Mouse (Mus musculus): ENCODE data around the gene Speg.
A peak's percentile ranks its signal among the peaks of the same experiment; 100 is the strongest.

The Speg gene

DNA sequence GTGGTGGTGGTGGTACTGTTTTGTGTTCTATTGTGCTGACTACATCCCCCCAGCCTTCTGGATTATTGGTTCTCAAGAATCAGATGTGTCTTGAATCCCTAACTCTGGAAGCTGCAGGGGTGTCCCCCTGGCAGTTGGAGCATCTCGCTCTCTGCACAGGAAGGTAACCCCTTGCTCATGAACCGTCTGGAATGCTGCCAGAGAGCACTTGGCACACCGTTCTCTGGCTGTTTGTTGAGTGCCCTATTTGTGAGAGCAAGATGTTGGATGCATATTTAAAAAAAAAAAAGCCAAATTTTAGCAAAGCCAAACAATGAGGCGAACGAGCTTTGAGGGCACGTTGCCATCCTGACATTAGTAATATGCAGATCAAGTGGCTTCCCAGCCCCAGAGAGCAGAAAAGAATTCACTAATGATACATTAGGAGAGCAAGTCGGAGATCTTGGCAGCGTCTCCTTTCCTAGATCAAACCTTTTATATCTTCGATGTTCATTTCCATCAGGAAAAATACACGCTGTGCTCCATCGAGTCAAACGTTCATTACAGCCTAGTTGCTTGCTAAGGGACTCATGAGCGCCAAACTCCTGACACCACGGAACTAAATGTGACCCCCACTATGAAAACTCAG lies 9.5 kb upstream of the Speg start:
- no peak for DNase-seq (ENCODE audit: low spot score)

DNA sequence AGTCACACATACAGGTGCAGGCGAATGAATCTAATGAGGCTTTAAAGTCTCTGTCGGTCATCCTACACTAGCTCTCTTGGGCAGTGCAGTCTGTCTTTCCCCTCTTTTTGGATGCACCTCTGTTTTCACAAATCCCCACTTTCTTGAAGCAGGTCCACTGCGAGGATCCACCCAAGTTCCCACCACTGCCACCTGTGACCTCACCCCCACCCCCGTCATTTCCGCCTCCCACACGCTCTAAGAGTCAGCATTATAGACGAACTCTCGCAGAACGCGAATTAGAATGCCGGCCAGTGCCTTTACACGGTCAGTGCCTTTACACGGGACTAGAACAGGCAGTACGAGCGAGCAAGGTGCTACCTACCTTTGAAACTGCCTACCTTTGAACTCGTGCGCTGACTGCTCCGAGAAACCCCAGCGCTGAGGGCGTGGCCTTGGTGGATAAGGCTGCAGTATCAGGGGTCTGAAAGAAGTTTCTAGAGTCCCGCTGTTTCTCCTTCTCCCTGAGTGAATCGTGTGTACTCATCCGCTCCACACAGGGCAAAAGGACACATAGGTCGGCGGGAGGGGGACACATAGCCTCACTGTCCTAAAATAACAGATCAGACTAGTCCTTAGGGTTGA lies 5.6 kb upstream of the Speg start:
- DNase-seq (ENCODE audit: low spot score) = peak; percentile 80

DNA sequence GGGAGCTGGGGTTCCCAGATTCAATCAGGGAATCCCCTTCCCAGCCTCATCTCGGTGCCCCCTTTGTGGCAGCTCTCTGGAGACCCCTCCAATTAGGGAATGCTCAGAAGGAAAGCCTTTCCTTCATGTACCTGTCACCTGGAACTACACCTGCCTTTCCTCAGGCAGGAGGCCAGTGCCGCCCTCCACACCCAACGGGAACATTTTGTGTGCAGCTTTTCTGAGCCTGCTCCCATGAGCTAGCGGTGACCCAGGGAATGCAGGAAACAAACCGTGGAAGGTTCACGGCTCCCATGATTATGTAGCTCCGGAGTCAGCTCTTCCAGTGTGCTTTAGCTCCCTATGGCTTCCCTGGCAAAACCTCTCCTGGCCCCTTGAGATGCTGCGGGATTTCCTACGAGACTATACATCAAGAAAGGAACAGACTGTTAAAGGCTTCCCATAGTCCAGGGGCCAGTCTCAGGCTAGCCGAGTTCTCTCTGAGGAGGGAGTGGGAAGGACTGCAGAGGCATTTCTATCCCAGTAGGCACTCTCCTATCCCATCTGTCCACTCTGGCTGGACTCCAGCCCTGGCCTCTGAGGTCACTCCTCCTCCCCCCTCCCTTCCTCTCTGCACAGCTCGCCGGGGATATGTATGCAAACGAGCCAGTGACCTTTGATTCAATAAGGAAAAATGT lies 5.0 kb upstream of the Speg start:
- DNase-seq (ENCODE audit: low spot score) = peak; percentile 87

DNA sequence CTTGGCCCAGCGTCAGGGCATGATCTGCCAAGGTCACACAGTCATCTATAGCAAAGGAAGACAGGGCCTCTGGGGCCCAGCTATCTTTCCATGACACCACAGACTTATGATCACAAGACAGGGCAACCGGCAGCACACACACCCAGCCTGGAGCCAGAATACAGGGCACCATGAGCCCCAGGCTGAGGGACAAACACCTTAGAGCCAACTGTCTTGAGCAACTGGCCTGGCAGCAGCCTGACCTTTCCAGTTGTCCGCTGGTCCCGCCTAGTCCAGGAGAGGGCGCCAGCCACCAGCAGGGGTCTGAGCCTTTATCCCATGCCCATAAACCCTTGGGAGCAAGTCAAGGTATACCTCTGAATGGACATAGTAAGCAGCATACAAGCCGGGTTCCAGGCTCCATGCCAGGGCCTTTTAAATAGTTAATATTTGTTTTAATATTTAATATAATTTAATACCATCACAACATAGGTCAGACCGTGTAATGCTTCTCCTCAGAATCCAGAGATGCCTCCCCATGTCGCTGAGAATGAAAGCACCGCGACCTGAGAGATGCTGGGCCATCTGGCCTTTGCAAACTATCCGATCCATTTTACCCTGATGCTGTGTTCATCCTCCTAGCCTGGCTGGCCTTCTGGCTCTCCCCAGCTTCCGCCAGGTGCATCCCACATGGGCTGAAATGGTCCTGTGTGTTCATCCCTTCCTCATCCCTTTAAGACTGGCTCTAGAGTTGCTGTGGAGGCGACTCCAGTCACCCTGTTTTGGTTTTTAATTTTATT lies 3.6 kb upstream of the Speg start:
- peak; percentile 28 for DNase-seq (ENCODE audit: low spot score)

- DNase-seq (ENCODE audit: low spot score) = no peak
These were observed 2.6 kb upstream of the Speg start for GRCm38 (mm10) chr1:75372450-75372849.

- DNase-seq (ENCODE audit: low spot score) = no peak
These were observed 1.8 kb upstream of the Speg start for GRCm38 (mm10) chr1:75373276-75373675.

DNA sequence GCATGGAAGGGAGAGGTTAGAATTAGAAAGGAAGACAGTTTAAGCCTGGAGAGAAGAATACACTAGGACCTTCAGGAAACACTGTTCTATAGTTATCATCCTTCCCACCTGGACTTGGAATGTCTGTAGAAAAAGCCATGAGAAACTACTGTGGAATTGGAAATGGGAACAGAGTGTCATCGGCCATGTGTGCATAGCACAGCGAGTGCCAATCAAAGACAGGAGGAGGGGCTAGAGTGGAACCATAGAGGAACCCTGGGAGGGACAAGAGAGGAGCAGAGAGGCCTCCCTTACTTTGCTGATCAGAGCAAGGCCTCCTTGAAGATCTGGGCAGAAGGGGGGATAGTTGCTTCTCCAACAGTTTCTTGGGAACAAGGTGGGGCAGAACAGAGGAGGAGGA lies 4.1 kb downstream of the Speg start:
- DNase-seq (ENCODE audit: low spot score) = no peak

DNA sequence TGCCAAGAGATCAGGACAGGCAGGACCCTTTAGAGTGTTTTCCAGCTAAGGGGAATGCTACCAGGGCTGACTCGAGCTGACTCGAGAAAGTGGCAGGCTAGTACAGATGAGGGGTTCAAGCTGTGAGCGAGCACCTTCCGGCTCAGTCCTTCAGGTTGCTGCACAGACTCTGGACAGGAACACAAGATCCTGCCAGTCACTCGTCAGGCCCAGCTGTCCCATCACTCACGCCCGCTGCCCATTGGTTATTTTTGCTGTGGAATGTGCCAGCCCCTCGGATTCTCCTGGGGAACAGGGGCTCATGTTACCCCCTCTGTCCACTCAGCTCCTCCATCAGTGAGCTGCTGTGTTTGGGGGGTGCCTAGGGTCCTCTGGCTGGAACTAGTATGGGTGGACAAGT lies 4.8 kb downstream of the Speg start:
- no peak for DNase-seq (ENCODE audit: low spot score)

GRCm38 (mm10) chr1:75380951-75381350 lies 5.9 kb downstream of the Speg start:
- no peak for DNase-seq (ENCODE audit: low spot score)

DNA sequence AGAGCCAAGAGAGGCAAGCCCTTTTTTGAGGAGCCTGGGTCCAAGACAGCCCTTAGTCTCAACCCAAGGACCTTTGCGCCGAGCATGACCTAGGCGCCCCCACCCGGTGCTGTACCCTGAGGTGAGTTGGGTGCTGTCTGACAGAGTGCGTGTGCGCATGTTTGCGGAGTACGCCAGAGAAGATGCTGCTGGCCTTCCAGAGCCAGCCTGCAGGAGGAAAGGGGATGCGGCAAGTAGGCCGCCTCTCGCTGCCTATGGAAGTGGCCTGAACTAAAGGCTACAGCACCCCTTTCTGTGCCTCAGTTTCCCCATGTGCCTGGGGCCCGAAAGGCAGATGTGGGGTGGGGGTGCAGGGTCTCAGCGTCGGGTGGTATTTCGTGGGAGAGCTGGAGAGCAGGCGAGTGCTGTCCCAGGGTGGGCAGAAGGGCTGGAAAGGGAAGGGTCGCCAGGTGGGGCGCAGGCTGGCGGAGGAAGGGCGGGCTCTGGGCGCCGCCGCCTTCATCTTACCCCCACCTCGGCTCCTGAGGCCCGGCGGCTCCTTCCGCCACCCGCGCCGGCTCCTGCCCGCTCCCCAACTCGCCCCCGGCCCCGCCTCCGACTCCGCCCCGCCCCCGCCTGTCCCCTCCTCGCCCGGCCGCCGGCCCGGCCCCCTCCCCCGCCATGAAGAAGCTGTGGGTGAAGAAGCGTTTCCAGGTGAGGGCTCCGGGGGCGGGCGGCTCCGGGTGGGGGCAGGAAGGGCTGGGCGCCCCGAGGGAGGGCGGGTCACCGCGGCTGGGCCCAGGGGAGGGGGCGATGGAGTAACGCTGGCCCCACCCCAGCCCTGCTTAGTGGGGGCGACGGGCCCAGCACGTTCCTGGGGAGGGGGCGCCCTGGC lies 6.6 kb downstream of the Speg start:
- DNase-seq (ENCODE audit: low spot score) = peak; percentile 85

DNA sequence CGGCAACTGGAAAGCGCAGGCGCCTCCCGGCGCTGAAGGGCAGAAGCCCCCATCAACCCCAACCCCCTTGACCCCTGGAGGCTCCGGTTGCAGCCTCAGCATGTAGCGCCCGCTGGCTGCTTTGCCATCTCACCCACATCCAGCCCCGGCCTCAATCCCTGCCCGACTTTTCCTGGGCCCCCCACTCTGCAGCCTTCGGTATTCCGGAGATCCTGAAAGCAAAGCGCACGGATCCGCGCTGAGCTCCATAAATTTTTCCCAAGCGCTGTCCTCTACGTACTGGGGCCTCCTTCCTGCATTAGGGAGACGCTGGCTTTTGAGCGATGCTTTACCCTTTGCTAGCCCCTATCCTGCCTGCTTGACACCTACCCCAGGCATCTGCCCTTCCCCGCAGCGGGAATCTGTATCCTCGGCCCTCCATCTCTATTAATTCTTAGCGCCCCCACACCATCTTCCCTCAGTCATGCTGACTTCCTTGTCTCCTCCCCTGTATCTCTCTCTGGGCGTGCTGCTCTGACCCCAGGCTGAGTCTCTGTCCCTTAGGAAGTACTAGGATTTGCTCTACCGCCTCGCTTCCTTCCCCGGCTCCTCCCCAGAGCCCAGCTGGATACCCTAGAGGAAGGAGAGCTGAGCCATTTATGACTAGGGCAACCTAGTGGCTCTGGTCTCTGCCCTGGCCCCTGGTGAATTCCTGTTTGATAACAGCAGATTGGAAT lies 7.4 kb downstream of the Speg start:
- no peak for DNase-seq (ENCODE audit: low spot score)

GRCm38 (mm10) chr1:75384470-75385141 lies 9.5 kb downstream of the Speg start:
- no peak for DNase-seq (ENCODE audit: low spot score)

DNA sequence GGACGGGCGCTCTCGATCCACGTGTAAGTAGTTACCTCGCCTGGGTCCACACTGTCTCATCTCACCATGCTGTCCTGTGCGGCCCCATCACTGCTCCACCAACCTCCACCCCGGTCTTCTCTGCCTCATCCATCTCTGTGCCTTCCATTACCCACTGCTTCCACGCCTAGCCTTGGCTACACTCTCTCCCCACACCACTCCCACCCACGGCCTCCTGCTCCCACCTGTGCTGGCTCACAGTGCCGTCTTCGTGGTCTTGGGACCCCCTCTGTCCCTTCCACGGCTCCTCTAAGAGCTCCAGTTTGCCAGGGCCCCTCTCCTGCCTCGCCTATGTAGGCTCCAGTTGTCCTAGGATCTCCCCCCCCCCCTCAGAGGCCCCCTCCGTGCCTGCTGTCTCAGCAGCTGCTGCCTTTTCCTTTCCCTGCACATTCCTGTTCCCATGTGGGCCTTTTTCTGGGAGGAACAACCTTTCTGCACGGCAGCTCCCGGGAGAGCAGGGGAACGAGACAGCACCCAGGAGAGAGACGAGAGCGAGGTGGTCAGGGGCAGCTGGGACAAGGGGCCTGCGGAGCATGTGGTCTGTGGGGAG lies 10.1 kb downstream of the Speg start:
- DNase-seq (ENCODE audit: low spot score) = no peak

GRCm38 (mm10) chr1:75386149-75386548 lies 11.1 kb downstream of the Speg start:
- no peak for DNase-seq (ENCODE audit: low spot score)

DNA sequence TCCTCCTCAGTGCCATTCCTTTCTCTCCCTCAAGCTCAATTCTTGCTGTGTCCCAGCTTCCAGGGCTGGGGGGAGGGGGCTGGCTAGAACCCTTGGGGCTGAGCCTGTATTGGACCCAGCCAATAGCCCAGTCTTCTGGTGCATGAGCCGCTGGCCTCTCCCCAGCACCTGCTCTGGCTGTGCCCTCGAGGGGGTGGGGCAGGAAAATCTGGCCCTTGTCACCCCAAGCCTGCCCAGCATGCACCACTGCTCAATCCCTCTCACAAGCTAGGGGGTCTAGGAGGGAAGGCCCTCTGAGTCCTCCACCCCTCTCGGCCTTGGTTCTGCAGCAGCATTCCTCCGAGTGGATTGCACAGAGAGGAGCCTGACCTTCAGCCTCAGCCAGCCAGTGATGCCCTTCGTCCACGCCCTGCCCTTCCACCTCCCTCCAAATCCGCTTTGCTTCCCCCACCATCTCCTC lies 12.4 kb downstream of the Speg start:
- DNase-seq (ENCODE audit: low spot score) = no peak

GRCm38 (mm10) chr1:75387929-75388897 lies 13.1 kb downstream of the Speg start:
- DNase-seq (ENCODE audit: low spot score) = no peak

DNA sequence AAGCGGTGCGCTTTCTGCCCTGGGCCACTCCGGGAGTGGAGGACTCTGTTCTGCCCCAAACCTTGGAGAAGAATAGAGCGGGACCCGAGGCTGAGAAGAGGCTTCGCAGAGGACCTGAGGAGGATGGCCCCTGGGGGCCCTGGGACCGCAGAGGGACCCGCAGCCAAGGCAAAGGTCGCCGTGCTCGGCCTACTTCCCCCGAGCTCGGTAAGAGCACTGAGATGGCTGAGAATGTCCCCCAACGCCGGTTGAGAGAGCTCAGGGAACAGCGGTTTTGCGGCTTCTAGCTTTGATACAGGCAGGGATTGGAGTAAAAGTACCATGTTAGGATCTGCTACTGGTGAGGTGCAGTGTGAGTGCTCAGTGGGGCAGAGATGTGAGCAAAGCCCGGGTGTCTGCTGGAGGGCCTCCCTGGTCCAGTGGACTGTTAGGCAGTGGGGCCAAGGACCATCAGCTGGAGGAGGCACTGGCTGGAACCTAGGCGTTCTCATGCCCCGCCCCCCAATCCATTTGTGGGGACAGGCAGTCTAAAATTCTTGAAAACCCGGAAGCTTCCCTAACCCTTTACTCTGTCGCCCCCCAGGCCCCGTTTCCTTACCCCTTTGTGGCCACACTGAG lies 13.9 kb downstream of the Speg start:
- DNase-seq (ENCODE audit: low spot score) = no peak

DNA sequence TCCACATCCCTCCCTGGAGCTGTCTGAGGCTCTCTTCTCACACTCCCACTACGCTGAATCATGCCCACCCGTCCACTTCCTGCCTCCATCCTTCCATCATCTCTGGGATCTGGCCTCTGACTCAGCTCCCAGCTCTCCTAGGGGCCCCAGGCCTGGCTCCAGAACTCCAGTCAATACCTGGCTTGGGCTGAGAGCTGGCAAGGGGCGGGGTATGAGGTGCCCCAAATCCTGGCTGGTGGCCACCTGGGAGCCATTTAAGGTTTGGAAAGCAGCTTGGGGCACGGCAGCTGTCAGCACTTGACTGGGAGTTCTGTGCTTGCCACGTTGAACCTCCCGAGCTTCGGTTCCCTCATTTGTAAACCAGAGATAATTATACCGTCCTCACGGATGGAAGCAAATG lies 18.0 kb downstream of the Speg start:
- no peak for DNase-seq (ENCODE audit: low spot score)
